Mouse (Mus musculus) forelimb bud, embryonic 11.5 days (tissue): ENCODE data around the gene Klhl25.
A peak's percentile ranks its signal among the peaks of the same experiment; 100 is the strongest.
"Not testable (repeated sequence)": the region's sequence is repeated elsewhere in the genome, so short reads cannot be mapped to it uniquely, and the experiment has no call there.

ENCODE experiments used
- DNase-seq: peaks from one replicate; pipeline ENCODE4 v3.0.0-alpha.2; 2012; ENCODE audit warnings: low read depth, low spot score

The Klhl25 gene

GRCm38 (mm10) chr7:75848115-75848775 is at the start of gene Klhl25:
Gene Klhl25, plus strand, starts transcription at chr7:75848310.
- DNase-seq, result peak; percentile 97

GRCm38 (mm10) chr7:75800530-75800929 is 47.6 kb upstream of the Klhl25 start:
- no peak for DNase-seq

GRCm38 (mm10) chr7:75801022-75801421 is 47.1 kb upstream of the Klhl25 start:
- DNase-seq, result no peak

GRCm38 (mm10) chr7:75801621-75802358 is 46.3 kb upstream of the Klhl25 start:
- no peak for DNase-seq

- no peak for DNase-seq
Observed at GRCm38 (mm10) chr7:75802887-75803286, 45.2 kb upstream of the Klhl25 start.

- no peak for DNase-seq
Observed at GRCm38 (mm10) chr7:75806161-75806560, 41.9 kb upstream of the Klhl25 start.

GRCm38 (mm10) chr7:75806711-75807110 is 41.4 kb upstream of the Klhl25 start:
- DNase-seq, result no peak

GRCm38 (mm10) chr7:75807460-75808304 is 40.4 kb upstream of the Klhl25 start:
- peak; percentile 35 for DNase-seq

GRCm38 (mm10) chr7:75820687-75821086 is 27.4 kb upstream of the Klhl25 start:
- no peak for DNase-seq

GRCm38 (mm10) chr7:75822087-75822668 is 25.9 kb upstream of the Klhl25 start:
- DNase-seq, result no peak

GRCm38 (mm10) chr7:75823071-75823470 is 25.0 kb upstream of the Klhl25 start:
- DNase-seq, result no peak

GRCm38 (mm10) chr7:75826360-75827103 is 21.6 kb upstream of the Klhl25 start:
- DNase-seq, result no peak

- DNase-seq, result no peak
Observed at GRCm38 (mm10) chr7:75827357-75827756, 20.8 kb upstream of the Klhl25 start.

- DNase-seq, result peak; percentile 74
Observed at GRCm38 (mm10) chr7:75827850-75828249, 20.3 kb upstream of the Klhl25 start.

GRCm38 (mm10) chr7:75828536-75828935 is 19.6 kb upstream of the Klhl25 start:
- no peak for DNase-seq

- no peak for DNase-seq
Observed at GRCm38 (mm10) chr7:75830251-75831060, 17.7 kb upstream of the Klhl25 start.

- DNase-seq, result not testable (repeated sequence)
Observed at GRCm38 (mm10) chr7:75833960-75834359, 14.2 kb upstream of the Klhl25 start.

- DNase-seq, result not testable (repeated sequence)
Observed at GRCm38 (mm10) chr7:75834932-75835631, 13.0 kb upstream of the Klhl25 start.

- DNase-seq, result no peak
Observed at GRCm38 (mm10) chr7:75840071-75840470, 8.0 kb upstream of the Klhl25 start.

- no peak for DNase-seq
Observed at GRCm38 (mm10) chr7:75842306-75842705, 5.8 kb upstream of the Klhl25 start.
